Comparison of ENCODE assay signal across 8 mouse cellular contexts in genomic region chr14:30008733-30009575, GRCm38 (mm10). TPM values are rescaled to one million over a fixed set of nuclear protein-coding genes. Genes with fewer than 3 reads are reported as not detected.
DNase-seq lines count a peak whose midpoint lies in the region; ATAC-seq and TF ChIP-seq lines count a peak whose summit lies in the region.

Gene Il17rb, minus strand, starts transcription at chr14:30008896.
Gene Chdh, plus strand, starts transcription at chr14:30009023.

- no peaks in the 10 kb centered on the region for H3K4me1 ChIP-seq in bone marrow macrophage, adult 2 months (ENCODE audit: control insufficient read depth, insufficient read depth, low read length)
- H3K4me1 ChIP-seq in forebrain, embryonic 11.5 days (replicated peaks; ENCODE audit: control insufficient read depth, insufficient read depth, low read length), result 0 out of 2 replicates have a peak, but pooled peaks cover 2% of the 10 kb centered on the region

- H3K4me3 ChIP-seq in bone marrow macrophage, adult 2 months (ENCODE audit: insufficient read depth, low read length), result peak within 1 kb of the TSS; percentile 47
- peak within 1 kb of the TSS; percentile 38 for H3K4me3 ChIP-seq in forebrain, embryonic 11.5 days (ENCODE audit: low read depth, low read length)

- 9% methylated on average over 54 of the region's 54 CpGs for WGBS in forebrain, embryonic 11.5 days
- 5% methylated on average over 54 of the region's 54 CpGs for WGBS in large intestine, adult 2 months

- no peaks in the 10 kb centered on the region for H3K36me3 ChIP-seq in forebrain, embryonic 11.5 days (ENCODE audit: control insufficient read depth, insufficient read depth, low read length)

- ATAC-seq in forebrain, embryonic 11.5 days (replicated peaks; ENCODE audit: low FRiP score), result no peak; the same call in 1 of the 2 replicates
- peak; percentile 72 for ATAC-seq in hematopoietic stem cell, adult 5-6 weeks (replicated peaks in 1 of 2; ENCODE audit: insufficient read depth in 1 of 2, low FRiP score in 2 of 2, low TSS enrichment in 1 of 2, low read depth in 1 of 2, poor library complexity in 2 of 2, severe bottlenecking in 2 of 2)

- TF ChIP-seq CTCF in bone marrow macrophage, adult 2 months (IDR thresholded peaks at IDR 0.05; ENCODE audit: low read depth, low read length), result no peak

- H3K9me3 ChIP-seq in forebrain, embryonic 11.5 days (ENCODE audit: control insufficient read depth, low read length), result no peaks in the 10 kb centered on the region

- no peak for TF ChIP-seq POLR2A in bone marrow macrophage, adult 2 months (IDR thresholded peaks at IDR 0.05; ENCODE audit: borderline replicate concordance, low read depth, low read length)

- H3K27me3 ChIP-seq in forebrain, embryonic 11.5 days (ENCODE audit: control insufficient read depth, insufficient read depth, low read length), result peaks cover 8% of the 10 kb centered on the region; the same call in 1 of the 2 replicates

- H3K4me2 ChIP-seq in forebrain, embryonic 11.5 days (ENCODE audit: low read depth, low read length, severe bottlenecking), result peak within 1 kb of the TSS; percentile 79

- DNase-seq in MN1 (ENCODE audit: low spot score), result peak; percentile 70
- DNase-seq in forebrain, embryonic 11.5 days (ENCODE audit: low spot score), result peak; percentile 65
- peak; percentile 76 for DNase-seq in large intestine, adult 2 months (ENCODE audit: low read depth, low spot score)
- peak; percentile 66 for DNase-seq in lung, postnatal 36 days
- DNase-seq in retina, postnatal 7 days (ENCODE audit: low read depth, low spot score), result peak; percentile 13
- DNase-seq in T-cell, adult 2 months (ENCODE audit: low spot score), result no peak

- H3K9ac ChIP-seq in forebrain, embryonic 11.5 days (ENCODE audit: low read length), result peak within 1 kb of the TSS; percentile 37

- H3K27ac ChIP-seq in bone marrow macrophage, adult 2 months (ENCODE audit: insufficient read depth, low read depth, low read length), result no peak within 1 kb of the TSS
- no peak within 1 kb of the TSS for H3K27ac ChIP-seq in forebrain, embryonic 11.5 days (ENCODE audit: low read depth, low read length)

RNA-seq across cellular contexts. Expression of gene Il17rb, which starts in this region (rescaled TPM):
- not detected in 2 replicates for polyA plus RNA-seq in bone marrow macrophage, adult 2 months (2012; ENCODE audit: insufficient read depth, insufficient read length, missing spikeins)
- 0.80 and 1.5 TPM in 2 replicates for polyA plus RNA-seq in forebrain, embryonic 11.5 days (2014; fragmentation: Nextera tagmentation; extraction: Ambion mirVana)
- total RNA-seq in hematopoietic stem cell, adult 5-6 weeks (2017), result 3.4 and 3.6 TPM in 2 replicates
- polyA plus RNA-seq in large intestine, adult 2 months (2012; rRNA removed), result 3.6 and 7.2 TPM in 2 replicates

RNA-seq across cellular contexts. Expression of gene Chdh, which starts in this region (rescaled TPM):
- not detected in 2 replicates for polyA plus RNA-seq in bone marrow macrophage, adult 2 months (2012; ENCODE audit: insufficient read depth, insufficient read length, missing spikeins)
- 0.12 TPM in 1 of 2 replicates, not detected in the other for polyA plus RNA-seq in forebrain, embryonic 11.5 days (2014; fragmentation: Nextera tagmentation; extraction: Ambion mirVana)
- total RNA-seq in hematopoietic stem cell, adult 5-6 weeks (2017), result 10.5 and 14.8 TPM in 2 replicates
- 35.9 and 85.3 TPM in 2 replicates for polyA plus RNA-seq in large intestine, adult 2 months (2012; rRNA removed)

Comparison
In these comparisons a context has a peak if more than half of its experiments do, and no peak if none do; other contexts are left out.
1. RNA of gene Chdh (polyA plus RNA-seq): 35.9 to 85.3 TPM in large intestine, adult 2 months; not detected in bone marrow macrophage, adult 2 months and 0.12 TPM in forebrain, embryonic 11.5 days; every median in the first group is over 10 times any median in the second.